Mouse (Mus musculus): Measurements from ENCODE around the gene Ebp. TPM values are rescaled to one million over a fixed set of nuclear protein-coding genes. Genes with fewer than 3 reads are reported as not detected.

The Ebp gene
- polyA plus RNA-seq, 2 experiments: 28.3 to 32.8 TPM

DNA sequence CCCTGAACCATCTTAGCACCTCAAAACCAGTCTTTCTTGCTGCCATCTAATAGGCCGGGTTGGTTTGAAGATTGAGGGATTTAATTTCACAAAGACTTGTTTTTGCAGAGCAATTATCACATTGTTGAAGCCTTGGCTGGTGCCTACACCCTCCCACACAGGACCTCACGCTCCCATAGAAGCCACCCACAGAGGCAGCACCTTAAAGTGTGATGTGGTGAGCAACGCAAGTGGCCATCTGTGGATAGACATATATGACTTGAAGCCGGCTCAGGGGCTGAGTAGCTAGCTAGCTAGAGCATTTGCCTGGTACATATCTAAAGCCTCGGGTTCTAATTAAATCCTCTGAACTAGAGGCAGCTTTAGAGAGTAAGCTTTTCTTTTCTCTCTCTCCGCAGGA lies 24.1 kb upstream of the Ebp start:
- no peak for DNase-seq (ENCODE audit: low spot score)
- H3K9me3 ChIP-seq (ENCODE audit: control insufficient read depth, low read length): no peaks in the 10 kb centered on the region
- H3K9ac ChIP-seq (ENCODE audit: low read depth, low read length, severe bottlenecking): no peak overlapping the region
- H3K4me3 ChIP-seq (replicated peaks; ENCODE audit: low read length): no peak overlapping the region
- ATAC-seq (ENCODE audit: low FRiP score, low read depth): no peak
- H3K27me3 ChIP-seq (ENCODE audit: control insufficient read depth, insufficient read depth, low read length): no peaks in the 10 kb centered on the region
- no peak for TF ChIP-seq POLR2A (IDR thresholded peaks at IDR 0.05; ENCODE audit: borderline replicate concordance, extremely low read depth, insufficient read depth, insufficient read length)
- no peaks in the 10 kb centered on the region for H3K36me3 ChIP-seq (ENCODE audit: control insufficient read depth, insufficient read depth, low read length)
- 38% methylated on average over 6 of the region's 6 CpGs for WGBS
- H3K4me2 ChIP-seq (replicated peaks; ENCODE audit: low read depth, low read length, severe bottlenecking): no peak overlapping the region
- no peaks in the 10 kb centered on the region for H3K4me1 ChIP-seq (ENCODE audit: control insufficient read depth, insufficient read depth, low read length)
- no peak overlapping the region for H3K27ac ChIP-seq (replicated peaks; ENCODE audit: low read depth, low read length)

DNA sequence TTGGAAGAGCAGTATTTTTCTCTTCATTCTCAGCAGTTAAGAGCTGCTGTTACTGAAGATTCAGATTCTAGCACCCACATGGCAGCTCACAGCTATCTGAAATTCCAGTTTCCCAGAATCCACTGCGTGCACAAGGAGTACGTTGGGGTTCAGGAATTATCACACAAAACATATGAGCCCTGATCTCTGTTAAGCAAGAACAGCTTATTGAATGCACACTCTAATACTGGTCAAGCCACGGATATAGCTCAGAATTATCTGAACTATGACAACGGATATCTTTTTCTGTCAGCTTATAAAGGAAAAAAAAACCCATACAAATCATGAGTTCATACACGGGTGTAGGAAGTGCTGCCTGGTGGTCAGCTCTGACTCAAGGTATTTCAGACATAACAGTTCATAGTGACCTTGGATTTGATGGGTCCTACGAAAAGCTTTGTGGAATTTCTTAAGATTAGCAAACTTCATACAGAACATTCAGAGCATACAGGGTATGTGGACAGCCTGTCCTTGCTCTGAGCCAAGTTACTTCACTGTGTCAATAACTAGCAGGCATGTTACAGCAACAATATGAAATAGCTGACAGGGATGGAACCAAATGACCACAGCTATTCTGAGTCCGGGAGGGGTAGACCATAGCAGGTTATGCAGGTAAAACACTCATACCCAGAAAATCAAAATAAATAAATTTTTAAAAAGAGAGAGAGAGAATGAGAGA lies 18.3 kb upstream of the Ebp start:
- whole genome bisulfite sequencing: 78% methylated on average over 7 of the region's 7 CpGs
- H3K27me3 ChIP-seq (ENCODE audit: control insufficient read depth, insufficient read depth, low read length): no peaks in the 10 kb centered on the region
- ATAC-seq (ENCODE audit: low FRiP score, low read depth): no peak
- TF ChIP-seq POLR2A (IDR thresholded peaks at IDR 0.05; ENCODE audit: borderline replicate concordance, extremely low read depth, insufficient read depth, insufficient read length): no peak
- H3K36me3 ChIP-seq (ENCODE audit: control insufficient read depth, insufficient read depth, low read length): no peaks in the 10 kb centered on the region
- no peak overlapping the region for H3K4me2 ChIP-seq (replicated peaks; ENCODE audit: low read depth, low read length, severe bottlenecking)
- no peak for DNase-seq (ENCODE audit: low spot score)
- no peak overlapping the region for H3K27ac ChIP-seq (replicated peaks; ENCODE audit: low read depth, low read length)
- no peak overlapping the region for H3K4me3 ChIP-seq (replicated peaks; ENCODE audit: low read length)
- H3K9ac ChIP-seq (ENCODE audit: low read depth, low read length, severe bottlenecking): no peak overlapping the region
- no peaks in the 10 kb centered on the region for H3K9me3 ChIP-seq (ENCODE audit: control insufficient read depth, low read length)
- no peaks in the 10 kb centered on the region for H3K4me1 ChIP-seq (ENCODE audit: control insufficient read depth, insufficient read depth, low read length)

DNA sequence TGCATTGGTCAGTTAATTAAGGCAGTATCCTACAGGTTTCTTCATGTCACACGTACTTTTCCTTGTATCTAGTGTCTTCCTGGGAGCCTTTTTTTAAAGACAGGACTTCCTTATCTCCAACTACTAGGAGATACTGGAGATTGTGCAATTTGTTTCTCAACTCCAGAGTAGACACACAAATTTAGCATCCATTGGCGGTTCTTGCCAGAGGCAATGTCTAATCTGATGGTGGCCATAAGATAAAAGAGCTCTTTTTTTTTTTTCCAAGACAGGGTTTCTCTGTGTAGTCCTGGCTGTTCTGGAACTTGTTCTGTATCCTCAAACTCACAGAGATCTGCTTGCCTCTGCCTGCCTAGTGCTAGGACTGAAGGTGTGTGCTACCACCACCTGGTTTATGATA lies 16.4 kb upstream of the Ebp start:
- Histone ChIP-seq H3K4me1 (ENCODE audit: control insufficient read depth, insufficient read depth, low read length) (0 out of 2 replicates have a peak, but pooled peaks cover 2% of the 10 kb centered on the region), H3K27me3 (ENCODE audit: control insufficient read depth, insufficient read depth, low read length) (no peaks in the 10 kb centered on the region), H3K36me3 (ENCODE audit: control insufficient read depth, insufficient read depth, low read length) (no peaks in the 10 kb centered on the region), H3K9ac (ENCODE audit: low read depth, low read length, severe bottlenecking) (no peak overlapping the region), H3K27ac (replicated peaks; ENCODE audit: low read depth, low read length) (no peak overlapping the region), H3K4me3 (replicated peaks; ENCODE audit: low read length) (no peak overlapping the region), H3K4me2 (replicated peaks; ENCODE audit: low read depth, low read length, severe bottlenecking) (no peak overlapping the region), H3K9me3 (ENCODE audit: control insufficient read depth, low read length) (no peaks in the 10 kb centered on the region)
- 81% methylated on average over 2 of the region's 2 CpGs for WGBS
- TF ChIP-seq POLR2A (IDR thresholded peaks at IDR 0.05; ENCODE audit: borderline replicate concordance, extremely low read depth, insufficient read depth, insufficient read length): no peak
- ATAC-seq (ENCODE audit: low FRiP score, low read depth): no peak
- DNase-seq (ENCODE audit: low spot score): no peak

DNA sequence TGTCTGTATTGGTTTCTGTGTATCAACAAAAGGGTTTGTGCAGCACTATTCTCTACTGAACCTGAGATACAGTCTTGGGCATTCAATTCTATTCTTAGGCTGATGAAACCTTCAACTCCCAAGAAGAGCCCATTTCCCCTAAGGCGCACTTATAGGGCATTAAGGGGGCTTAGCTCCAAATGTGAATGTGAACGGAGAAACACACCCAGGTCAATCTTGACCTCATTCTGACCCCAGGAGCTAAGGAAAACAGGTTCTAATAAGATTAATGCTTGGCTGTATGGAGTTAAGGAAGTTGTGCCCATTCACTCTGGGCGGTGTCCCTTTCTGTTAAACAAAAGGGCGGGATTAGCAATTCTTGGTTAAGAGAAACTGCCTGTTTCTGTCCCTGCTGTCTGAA lies 13.9 kb upstream of the Ebp start:
- DNase-seq (ENCODE audit: low spot score) (no peak), ATAC-seq (ENCODE audit: low FRiP score, low read depth) (no peak)
- Histone ChIP-seq H3K4me1 (ENCODE audit: control insufficient read depth, insufficient read depth, low read length) (0 out of 2 replicates have a peak, but pooled peaks cover 2% of the 10 kb centered on the region), H3K27ac (replicated peaks; ENCODE audit: low read depth, low read length) (no peak overlapping the region), H3K4me3 (replicated peaks; ENCODE audit: low read length) (no peak overlapping the region), H3K27me3 (ENCODE audit: control insufficient read depth, insufficient read depth, low read length) (no peaks in the 10 kb centered on the region), H3K9ac (ENCODE audit: low read depth, low read length, severe bottlenecking) (no peak overlapping the region), H3K36me3 (ENCODE audit: control insufficient read depth, insufficient read depth, low read length) (no peaks in the 10 kb centered on the region), H3K4me2 (replicated peaks; ENCODE audit: low read depth, low read length, severe bottlenecking) (no peak overlapping the region), H3K9me3 (ENCODE audit: control insufficient read depth, low read length) (no peaks in the 10 kb centered on the region)
- TF ChIP-seq POLR2A (IDR thresholded peaks at IDR 0.05; ENCODE audit: borderline replicate concordance, extremely low read depth, insufficient read depth, insufficient read length): no peak
- 37% methylated on average over 4 of the region's 4 CpGs for WGBS

DNA sequence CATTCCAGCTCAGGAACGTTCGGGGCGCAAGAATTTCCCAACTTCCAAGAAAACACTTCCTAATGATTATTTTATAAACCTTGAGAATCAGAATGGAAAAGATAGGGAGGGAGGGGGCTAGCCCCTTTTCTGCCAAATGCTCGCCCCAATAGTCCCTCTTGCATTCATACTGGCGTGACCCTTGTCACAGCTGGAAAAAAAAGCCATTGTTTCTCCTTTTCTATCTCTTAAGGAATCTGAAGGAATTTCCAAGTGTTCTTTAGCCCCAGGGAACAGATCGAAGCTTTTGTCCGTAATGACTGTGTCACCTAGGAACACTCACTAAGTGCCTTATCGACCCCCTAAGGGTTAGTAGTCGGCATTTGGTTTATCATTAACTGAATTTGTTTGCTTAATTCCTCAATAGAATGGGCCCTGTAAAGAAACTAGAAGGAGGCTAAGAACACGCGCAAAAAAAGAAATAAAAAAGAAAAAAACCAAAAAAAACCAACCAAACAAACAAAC lies 13.4 kb upstream of the Ebp start:
- TF ChIP-seq POLR2A (IDR thresholded peaks at IDR 0.05; ENCODE audit: borderline replicate concordance, extremely low read depth, insufficient read depth, insufficient read length): no peak
- peak overlapping the region; percentile 52 for H3K4me2 ChIP-seq (replicated peaks; ENCODE audit: low read depth, low read length, severe bottlenecking)
- no peaks in the 10 kb centered on the region for H3K36me3 ChIP-seq (ENCODE audit: control insufficient read depth, insufficient read depth, low read length)
- H3K9ac ChIP-seq (ENCODE audit: low read depth, low read length, severe bottlenecking): no peak overlapping the region
- H3K9me3 ChIP-seq (ENCODE audit: control insufficient read depth, low read length): no peaks in the 10 kb centered on the region
- H3K27ac ChIP-seq (replicated peaks; ENCODE audit: low read depth, low read length): no peak overlapping the region
- DNase-seq (ENCODE audit: low spot score) (no peak), ATAC-seq (ENCODE audit: low FRiP score, low read depth) (no peak)
- WGBS: 26% methylated on average over 11 of the region's 11 CpGs
- H3K4me1 ChIP-seq (ENCODE audit: control insufficient read depth, insufficient read depth, low read length): 0 out of 2 replicates have a peak, but pooled peaks cover 2% of the 10 kb centered on the region
- peak overlapping the region; percentile 50 for H3K4me3 ChIP-seq (replicated peaks; ENCODE audit: low read length)
- H3K27me3 ChIP-seq (ENCODE audit: control insufficient read depth, insufficient read depth, low read length): no peaks in the 10 kb centered on the region
